Mouse (Mus musculus): ENCODE results near the gene Prep. TPM values are rescaled to one million over a fixed set of nuclear protein-coding genes. Genes with fewer than 3 reads are reported as not detected.
"Not testable (repeated sequence)": the region's sequence is repeated elsewhere in the genome, so short reads cannot be mapped to it uniquely, and the experiment has no call there.

The Prep gene
- polyA plus RNA-seq, 1 experiment from 2014 or later: 22.1 TPM

GRCm38 (mm10) chr10:45084002-45084401 lies 17.0 kb downstream of the Prep start:
- not testable (repeated sequence) for H3K27me3 ChIP-seq (ENCODE audit: control insufficient read depth, insufficient read depth, low read length); H3K4me1 ChIP-seq (ENCODE audit: control insufficient read depth, insufficient read depth, low read length); H3K4me3 ChIP-seq (replicated peaks; ENCODE audit: low read length); H3K9me3 ChIP-seq (replicated peaks; ENCODE audit: control insufficient read depth, low read length); H3K4me2 ChIP-seq (ENCODE audit: low read depth, low read length); H3K36me3 ChIP-seq (ENCODE audit: control insufficient read depth, insufficient read depth, low read length); ATAC-seq (ENCODE audit: insufficient read depth, low FRiP score); H3K27ac ChIP-seq (ENCODE audit: low read length)
- H3K9ac ChIP-seq (ENCODE audit: low read length): 0 out of 2 replicates have a peak overlapping the region, but pooled peaks have one; percentile 1
- 60% methylated on average over 7 of the region's 7 CpGs for WGBS

GRCm38 (mm10) chr10:45084471-45084870 lies 17.5 kb downstream of the Prep start:
- Histone ChIP-seq H3K4me3 (replicated peaks; ENCODE audit: low read length) (no peak overlapping the region), H3K9ac (ENCODE audit: low read length) (0 out of 2 replicates have a peak overlapping the region, but pooled peaks have one; percentile 1), H3K4me1 (ENCODE audit: control insufficient read depth, insufficient read depth, low read length) (peaks cover 5% of the 10 kb centered on the region; the same call in 1 of the 2 replicates), H3K36me3 (ENCODE audit: control insufficient read depth, insufficient read depth, low read length) (no peaks in the 10 kb centered on the region), H3K27ac (ENCODE audit: low read length) (no peak overlapping the region), H3K4me2 (ENCODE audit: low read depth, low read length) (no peak overlapping the region), H3K27me3 (ENCODE audit: control insufficient read depth, insufficient read depth, low read length) (no peaks in the 10 kb centered on the region), H3K9me3 (replicated peaks; ENCODE audit: control insufficient read depth, low read length) (no peaks in the 10 kb centered on the region)
- WGBS: 58% methylated on average over 3 of the region's 3 CpGs
- no peak for ATAC-seq (ENCODE audit: insufficient read depth, low FRiP score)

GRCm38 (mm10) chr10:45085315-45085714 lies 18.3 kb downstream of the Prep start:
- Histone ChIP-seq H3K27me3 (ENCODE audit: control insufficient read depth, insufficient read depth, low read length) (no peaks in the 10 kb centered on the region), H3K4me1 (ENCODE audit: control insufficient read depth, insufficient read depth, low read length) (no peaks in the 10 kb centered on the region), H3K36me3 (ENCODE audit: control insufficient read depth, insufficient read depth, low read length) (no peaks in the 10 kb centered on the region), H3K4me2 (ENCODE audit: low read depth, low read length) (no peak overlapping the region), H3K9ac (ENCODE audit: low read length) (no peak overlapping the region), H3K4me3 (replicated peaks; ENCODE audit: low read length) (no peak overlapping the region), H3K27ac (ENCODE audit: low read length) (no peak overlapping the region), H3K9me3 (replicated peaks; ENCODE audit: control insufficient read depth, low read length) (no peaks in the 10 kb centered on the region)
- 85% methylated on average over 2 of the region's 2 CpGs for WGBS
- ATAC-seq (ENCODE audit: insufficient read depth, low FRiP score): no peak

DNA sequence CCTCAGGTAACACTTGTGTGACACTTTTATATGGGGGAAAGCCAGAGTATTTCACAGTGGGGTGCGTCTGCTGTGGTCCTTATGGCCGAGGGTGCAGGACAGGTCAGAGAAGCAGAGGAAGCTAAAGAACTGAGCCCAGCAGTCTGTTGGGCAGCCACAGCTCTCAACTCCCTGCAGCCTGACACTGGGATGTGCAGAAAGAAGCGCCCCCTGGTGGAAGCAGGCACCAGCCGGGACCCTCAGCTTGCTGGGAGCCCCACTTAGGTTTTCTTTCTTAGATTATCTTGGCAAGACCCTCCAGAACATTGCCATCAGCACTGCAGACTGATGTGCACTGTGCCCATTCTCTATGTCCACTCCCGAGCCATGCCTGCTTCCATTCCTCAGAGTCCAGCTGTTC lies 19.6 kb downstream of the Prep start:
- H3K27ac ChIP-seq (ENCODE audit: low read length): no peak overlapping the region
- no peaks in the 10 kb centered on the region for H3K36me3 ChIP-seq (ENCODE audit: control insufficient read depth, insufficient read depth, low read length)
- ATAC-seq (ENCODE audit: insufficient read depth, low FRiP score): peak; percentile 10; the same call in 1 of the 2 replicates
- H3K4me1 ChIP-seq (ENCODE audit: control insufficient read depth, insufficient read depth, low read length): no peaks in the 10 kb centered on the region
- no peaks in the 10 kb centered on the region for H3K27me3 ChIP-seq (ENCODE audit: control insufficient read depth, insufficient read depth, low read length)
- no peak overlapping the region for H3K4me3 ChIP-seq (replicated peaks; ENCODE audit: low read length)
- no peak overlapping the region for H3K4me2 ChIP-seq (ENCODE audit: low read depth, low read length)
- no peaks in the 10 kb centered on the region for H3K9me3 ChIP-seq (replicated peaks; ENCODE audit: control insufficient read depth, low read length)
- H3K9ac ChIP-seq (ENCODE audit: low read length): no peak overlapping the region
- 52% methylated on average over 5 of the region's 5 CpGs for WGBS

DNA sequence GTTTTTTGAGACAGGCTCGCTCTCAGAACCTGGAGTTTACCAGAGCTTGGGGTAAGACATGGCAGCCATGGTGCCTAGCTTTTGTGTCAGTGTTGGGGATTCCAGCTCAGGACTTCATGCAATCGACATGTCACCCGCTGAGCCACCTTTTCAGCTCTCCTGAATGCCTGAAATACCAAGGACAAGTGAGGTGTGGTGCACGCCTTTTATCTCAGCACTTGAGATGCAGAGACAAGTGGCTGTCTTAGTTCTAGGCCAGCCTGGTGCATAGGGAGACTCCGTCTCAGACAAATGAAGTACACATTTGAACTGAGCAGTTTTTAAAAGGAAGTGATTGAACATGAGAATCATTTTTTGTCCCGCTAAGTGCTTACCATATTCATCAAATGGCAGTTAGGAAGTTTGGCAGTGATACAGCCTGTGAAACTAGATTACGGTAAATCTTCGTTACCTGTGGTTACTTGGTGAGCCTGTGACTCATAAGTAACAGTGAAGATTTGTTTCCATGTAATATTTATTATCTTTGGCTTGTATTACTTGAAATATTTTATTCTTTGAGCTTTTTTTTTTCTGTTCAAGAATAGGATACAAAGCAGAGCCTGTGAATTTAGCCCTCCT lies 24.6 kb downstream of the Prep start:
- WGBS: 66% methylated on average over 8 of the region's 8 CpGs
- Histone ChIP-seq H3K9me3 (replicated peaks; ENCODE audit: control insufficient read depth, low read length) (no peaks in the 10 kb centered on the region), H3K9ac (ENCODE audit: low read length) (no peak overlapping the region), H3K4me3 (replicated peaks; ENCODE audit: low read length) (no peak overlapping the region), H3K4me2 (ENCODE audit: low read depth, low read length) (no peak overlapping the region), H3K27ac (ENCODE audit: low read length) (no peak overlapping the region), H3K27me3 (ENCODE audit: control insufficient read depth, insufficient read depth, low read length) (no peaks in the 10 kb centered on the region), H3K36me3 (ENCODE audit: control insufficient read depth, insufficient read depth, low read length) (peaks cover 4% of the 10 kb centered on the region; the same call in 1 of the 2 replicates), H3K4me1 (ENCODE audit: control insufficient read depth, insufficient read depth, low read length) (no peaks in the 10 kb centered on the region)
- ATAC-seq (ENCODE audit: insufficient read depth, low FRiP score): no peak

- WGBS: 83% methylated on average over 12 of the region's 12 CpGs
- Histone ChIP-seq H3K36me3 (ENCODE audit: control insufficient read depth, insufficient read depth, low read length) (peaks cover 9% of the 10 kb centered on the region; the same call in 1 of the 2 replicates), H3K4me3 (replicated peaks; ENCODE audit: low read length) (no peak overlapping the region), H3K27me3 (ENCODE audit: control insufficient read depth, insufficient read depth, low read length) (no peaks in the 10 kb centered on the region), H3K27ac (ENCODE audit: low read length) (no peak overlapping the region), H3K9me3 (replicated peaks; ENCODE audit: control insufficient read depth, low read length) (no peaks in the 10 kb centered on the region), H3K9ac (ENCODE audit: low read length) (no peak overlapping the region), H3K4me2 (ENCODE audit: low read depth, low read length) (no peak overlapping the region), H3K4me1 (ENCODE audit: control insufficient read depth, insufficient read depth, low read length) (no peaks in the 10 kb centered on the region)
- ATAC-seq (ENCODE audit: insufficient read depth, low FRiP score): no peak
Measured at GRCm38 (mm10) chr10:45092080-45093056, 25.4 kb downstream of the Prep start.

GRCm38 (mm10) chr10:45098751-45099150 lies 31.7 kb downstream of the Prep start:
- Histone ChIP-seq H3K9ac (ENCODE audit: low read length) (no peak overlapping the region), H3K36me3 (ENCODE audit: control insufficient read depth, insufficient read depth, low read length) (peaks cover 25% of the 10 kb centered on the region; the same call in 1 of the 2 replicates), H3K4me1 (ENCODE audit: control insufficient read depth, insufficient read depth, low read length) (0 out of 2 replicates have a peak, but pooled peaks cover under 1% of the 10 kb centered on the region), H3K27me3 (ENCODE audit: control insufficient read depth, insufficient read depth, low read length) (no peaks in the 10 kb centered on the region), H3K4me3 (replicated peaks; ENCODE audit: low read length) (no peak overlapping the region), H3K4me2 (ENCODE audit: low read depth, low read length) (no peak overlapping the region), H3K27ac (ENCODE audit: low read length) (no peak overlapping the region), H3K9me3 (replicated peaks; ENCODE audit: control insufficient read depth, low read length) (no peaks in the 10 kb centered on the region)
- no peak for ATAC-seq (ENCODE audit: insufficient read depth, low FRiP score)
- 94% methylated on average over 2 of the region's 2 CpGs for WGBS

DNA sequence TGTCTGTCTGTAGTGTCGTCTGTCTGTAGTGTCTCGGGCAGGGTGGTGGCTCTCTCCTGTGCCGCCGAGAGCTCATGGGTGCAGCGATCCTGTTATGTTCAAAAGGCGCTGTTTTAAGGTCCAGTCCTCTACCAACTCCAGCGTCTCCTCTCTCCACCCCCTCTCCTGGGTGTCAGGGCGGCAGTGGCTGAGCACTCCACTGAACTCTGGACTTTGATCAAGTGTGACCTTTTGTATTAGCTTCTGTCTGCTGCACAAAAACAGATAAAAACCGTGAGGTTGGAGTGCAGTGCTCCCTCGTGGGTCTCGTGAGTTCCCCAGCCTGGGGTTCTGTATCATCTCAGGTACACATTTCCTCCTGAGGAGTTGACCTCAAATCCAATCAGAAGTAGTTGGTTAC lies 33.5 kb downstream of the Prep start:
- Histone ChIP-seq H3K27me3 (ENCODE audit: control insufficient read depth, insufficient read depth, low read length) (no peaks in the 10 kb centered on the region), H3K27ac (ENCODE audit: low read length) (no peak overlapping the region), H3K9ac (ENCODE audit: low read length) (no peak overlapping the region), H3K4me1 (ENCODE audit: control insufficient read depth, insufficient read depth, low read length) (0 out of 2 replicates have a peak, but pooled peaks cover 7% of the 10 kb centered on the region), H3K4me3 (replicated peaks; ENCODE audit: low read length) (no peak overlapping the region), H3K36me3 (ENCODE audit: control insufficient read depth, insufficient read depth, low read length) (peaks cover 25% of the 10 kb centered on the region; the same call in 1 of the 2 replicates), H3K9me3 (replicated peaks; ENCODE audit: control insufficient read depth, low read length) (no peaks in the 10 kb centered on the region), H3K4me2 (ENCODE audit: low read depth, low read length) (no peak overlapping the region)
- 76% methylated on average over 11 of the region's 11 CpGs for whole genome bisulfite sequencing
- no peak for ATAC-seq (ENCODE audit: insufficient read depth, low FRiP score)

DNA sequence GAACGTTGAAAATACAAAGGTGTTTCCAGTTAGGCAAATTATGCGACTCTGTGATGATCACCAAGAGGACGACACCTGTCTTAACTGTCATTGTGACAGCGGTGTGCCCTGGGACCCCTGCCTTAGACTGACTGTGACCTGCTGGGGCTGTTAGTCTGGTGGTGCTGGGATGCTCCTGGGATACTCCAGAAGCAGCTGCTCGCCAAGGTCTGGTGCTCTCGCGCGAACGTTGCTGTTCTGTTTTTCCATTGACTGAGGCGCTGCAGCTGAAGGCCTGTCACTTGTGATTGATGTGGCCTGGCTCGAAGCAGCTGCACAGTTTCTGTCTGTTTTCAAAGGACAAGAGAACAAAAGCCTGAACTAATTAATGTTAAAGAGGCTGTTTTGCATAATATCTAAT lies 36.2 kb downstream of the Prep start:
- Histone ChIP-seq H3K4me1 (ENCODE audit: control insufficient read depth, insufficient read depth, low read length) (0 out of 2 replicates have a peak, but pooled peaks cover 7% of the 10 kb centered on the region), H3K9me3 (replicated peaks; ENCODE audit: control insufficient read depth, low read length) (no peaks in the 10 kb centered on the region), H3K4me3 (replicated peaks; ENCODE audit: low read length) (no peak overlapping the region), H3K27me3 (ENCODE audit: control insufficient read depth, insufficient read depth, low read length) (no peaks in the 10 kb centered on the region), H3K9ac (ENCODE audit: low read length) (no peak overlapping the region), H3K4me2 (ENCODE audit: low read depth, low read length) (no peak overlapping the region), H3K36me3 (ENCODE audit: control insufficient read depth, insufficient read depth, low read length) (peaks cover 10% of the 10 kb centered on the region; the same call in 1 of the 2 replicates), H3K27ac (ENCODE audit: low read length) (no peak overlapping the region)
- 46% methylated on average over 11 of the region's 11 CpGs for WGBS
- no peak for ATAC-seq (ENCODE audit: insufficient read depth, low FRiP score)
